Mouse (Mus musculus): Measurements from ENCODE around the gene Swt1.

- TF ChIP-seq CTCF (IDR thresholded peaks at IDR 0.05; ENCODE audit: extremely low read depth, insufficient read depth, low read length) (no peak), POLR2A (IDR thresholded peaks at IDR 0.05; ENCODE audit: extremely low read depth, insufficient read depth, low read length) (no peak)
These were observed 85.9 kb downstream of the Swt1 start for GRCm38 (mm10) chr1:151342311-151342710.
